ENCODE assay signal across 8 mouse cellular contexts in the genomic region with DNA sequence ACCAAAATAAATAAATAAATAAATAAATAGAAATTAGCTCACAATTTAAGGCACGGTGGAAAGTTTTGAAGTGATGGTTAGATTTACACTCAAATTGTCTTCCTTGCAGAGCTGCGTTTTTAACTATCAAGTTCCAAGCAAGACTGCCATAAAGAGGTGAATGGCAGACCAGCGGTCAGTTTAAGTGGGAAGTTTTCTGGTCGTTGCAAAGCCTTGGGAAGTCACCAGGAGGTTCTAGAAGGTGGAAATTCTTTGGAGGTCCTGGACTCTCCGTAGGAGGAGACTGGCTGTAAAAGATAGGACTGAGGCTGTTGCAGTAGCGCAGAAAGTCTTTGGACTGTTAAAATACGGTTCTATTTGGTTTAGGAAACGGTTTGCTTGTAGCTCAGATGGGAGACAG. TPM values are rescaled to one million over a fixed set of nuclear protein-coding genes. Genes with fewer than 3 reads are reported as not detected.
A peak's percentile ranks its signal among the peaks of the same experiment; 100 is the strongest.
DNase-seq lines count a peak whose midpoint lies in the region; ATAC-seq and TF ChIP-seq lines count a peak whose summit lies in the region.

No protein-coding gene starts in this region.

- peak overlapping the region; percentile 56 for H3K27ac ChIP-seq in testis, adult 2 months (ENCODE audit: control insufficient read depth, insufficient read depth, low read depth, low read length)
- H3K27ac ChIP-seq in liver, embryonic 12.5 days: peak overlapping the region; percentile 90
- peak overlapping the region; percentile 96 for H3K27ac ChIP-seq in stomach, embryonic 16.5 days (ENCODE audit: low read length)

- no peak for TF ChIP-seq POLR2A in testis, adult 2 months (IDR thresholded peaks at IDR 0.05; ENCODE audit: control insufficient read depth, low read depth, low read length)

- H3K9me3 ChIP-seq in liver, embryonic 12.5 days (replicated peaks): 0 out of 2 replicates have a peak, but pooled peaks cover 6% of the 10 kb centered on the region
- no peaks in the 10 kb centered on the region for H3K9me3 ChIP-seq in stomach, embryonic 16.5 days (replicated peaks; ENCODE audit: control insufficient read depth, low read length)

- no peaks in the 10 kb centered on the region for H3K27me3 ChIP-seq in testis, adult 2 months (ENCODE audit: control insufficient read depth, insufficient read depth, low read length)
- no peaks in the 10 kb centered on the region for H3K27me3 ChIP-seq in liver, embryonic 12.5 days (replicated peaks)
- H3K27me3 ChIP-seq in stomach, embryonic 16.5 days (ENCODE audit: control insufficient read depth, insufficient read depth, low read length): no peaks in the 10 kb centered on the region

- peak overlapping the region; percentile 96 for H3K4me2 ChIP-seq in liver, embryonic 12.5 days
- peak overlapping the region; percentile 95 for H3K4me2 ChIP-seq in stomach, embryonic 16.5 days (ENCODE audit: low read depth, low read length)

- peak; percentile 34 for DNase-seq in embryo, embryonic 10 days (ENCODE audit: low spot score)
- DNase-seq in embryo, embryonic 11 days: no peak
- DNase-seq in testis, postnatal 14 days (ENCODE audit: low spot score): no peak
- DNase-seq in spleen, postnatal 4 days (ENCODE audit: low spot score in 2 of 2): no peak
- DNase-seq in layer of hippocampus, adult 8-10 months (ENCODE audit: low spot score in 2 of 2): no peak

- peak overlapping the region; percentile 86 for H3K4me3 ChIP-seq in testis, adult 2 months (ENCODE audit: control insufficient read depth, low read depth, low read length)
- peak overlapping the region; percentile 80 for H3K4me3 ChIP-seq in liver, embryonic 12.5 days
- H3K4me3 ChIP-seq in stomach, embryonic 16.5 days (replicated peaks; ENCODE audit: low read length): peak overlapping the region; percentile 85

- H3K36me3 ChIP-seq in testis, adult 2 months (ENCODE audit: control insufficient read depth, insufficient read depth, low read length): no peaks in the 10 kb centered on the region
- H3K36me3 ChIP-seq in liver, embryonic 12.5 days: peaks cover 22% of the 10 kb centered on the region
- H3K36me3 ChIP-seq in stomach, embryonic 16.5 days (ENCODE audit: control insufficient read depth, insufficient read depth, low read length): peaks cover 19% of the 10 kb centered on the region

- peaks cover 10% of the 10 kb centered on the region for H3K4me1 ChIP-seq in testis, adult 2 months (ENCODE audit: control insufficient read depth, insufficient read depth, low read length)
- peaks cover 39% of the 10 kb centered on the region for H3K4me1 ChIP-seq in liver, embryonic 12.5 days
- peaks cover 16% of the 10 kb centered on the region for H3K4me1 ChIP-seq in stomach, embryonic 16.5 days (ENCODE audit: control insufficient read depth, insufficient read depth, low read length)

- peak overlapping the region; percentile 87 for H3K9ac ChIP-seq in liver, embryonic 12.5 days
- peak overlapping the region; percentile 86 for H3K9ac ChIP-seq in stomach, embryonic 16.5 days (ENCODE audit: low read length)

- 6% methylated on average over 8 of the region's 8 CpGs for WGBS in liver, embryonic 12.5 days (ENCODE audit: insufficient replicate concordance)
- WGBS in stomach, embryonic 16.5 days: 6% methylated on average over 8 of the region's 8 CpGs

- TF ChIP-seq CTCF in testis, adult 2 months (IDR thresholded peaks at IDR 0.05; ENCODE audit: control insufficient read depth, insufficient read depth, insufficient replicate concordance, low read depth, low read length): no peak

- no peak; the same call in 1 of the 2 replicates for ATAC-seq in liver, embryonic 12.5 days
- ATAC-seq in stomach, embryonic 16.5 days (ENCODE audit: insufficient read depth, low FRiP score): no peak

RNA-seq across cellular contexts. Expression of a gene that starts 0.5 kb away (rescaled TPM):
- 39.7 and 46.5 TPM in 2 replicates for polyA plus RNA-seq in testis, adult 2 months (2012; rRNA removed)
- polyA plus RNA-seq in liver, embryonic 12.5 days (2016; fragmentation: Nextera tagmentation; extraction: Ambion mirVana): 25.7 and 26.9 TPM in 2 replicates
- 42.4 and 51.4 TPM in 2 replicates for polyA plus RNA-seq in stomach, embryonic 16.5 days (2015; fragmentation: Nextera tagmentation; extraction: Ambion mirVana)
- 10 to 100 TPM; 83.5 to 97.9 (median 89.6) TPM for total RNA-seq in layer of hippocampus, adult 8-10 months (2022)

RNA-seq across cellular contexts. Expression of a gene that starts 6.8 kb away (rescaled TPM):
- 3.8 and 3.9 TPM in 2 replicates for polyA plus RNA-seq in testis, adult 2 months (2012; rRNA removed)
- 7.9 and 8.1 TPM in 2 replicates for polyA plus RNA-seq in liver, embryonic 12.5 days (2016; fragmentation: Nextera tagmentation; extraction: Ambion mirVana)
- polyA plus RNA-seq in stomach, embryonic 16.5 days (2015; fragmentation: Nextera tagmentation; extraction: Ambion mirVana): 32.1 and 32.4 TPM in 2 replicates
- total RNA-seq in layer of hippocampus, adult 8-10 months (2022): 10 to 100 TPM; 27.6 to 32.1 (median 28.0) TPM

RNA-seq across cellular contexts. Expression of a gene that starts 15.4 kb away (rescaled TPM):
- 12.4 and 17.8 TPM in 2 replicates for polyA plus RNA-seq in testis, adult 2 months (2012; rRNA removed)
- 14.7 and 17.1 TPM in 2 replicates for polyA plus RNA-seq in liver, embryonic 12.5 days (2016; fragmentation: Nextera tagmentation; extraction: Ambion mirVana)
- polyA plus RNA-seq in stomach, embryonic 16.5 days (2015; fragmentation: Nextera tagmentation; extraction: Ambion mirVana): 36.0 and 37.6 TPM in 2 replicates
- total RNA-seq in layer of hippocampus, adult 8-10 months (2022): 100 to 1,000 TPM in 1 of 4 experiments, 10 to 100 TPM in 3; 66.7 to 102 (median 88.9) TPM

RNA-seq across cellular contexts. Expression of a gene that starts 29.1 kb away (rescaled TPM):
- 72.2 and 114 TPM in 2 replicates for polyA plus RNA-seq in testis, adult 2 months (2012; rRNA removed)
- 0.08 TPM in 1 of 2 replicates, not detected in the other for polyA plus RNA-seq in liver, embryonic 12.5 days (2016; fragmentation: Nextera tagmentation; extraction: Ambion mirVana)
- not detected in 2 replicates for polyA plus RNA-seq in stomach, embryonic 16.5 days (2015; fragmentation: Nextera tagmentation; extraction: Ambion mirVana)
- total RNA-seq in layer of hippocampus, adult 8-10 months (2022): under 1 TPM in 2 of 4 experiments, not detected in 2; 0.49 to 0.52 TPM

RNA-seq across cellular contexts. Expression of a gene that starts 32.3 kb away (rescaled TPM):
- polyA plus RNA-seq in testis, adult 2 months (2012; rRNA removed): 47.9 and 51.1 TPM in 2 replicates
- 3.4 and 3.6 TPM in 2 replicates for polyA plus RNA-seq in liver, embryonic 12.5 days (2016; fragmentation: Nextera tagmentation; extraction: Ambion mirVana)
- polyA plus RNA-seq in stomach, embryonic 16.5 days (2015; fragmentation: Nextera tagmentation; extraction: Ambion mirVana): 10.8 and 12.1 TPM in 2 replicates
- total RNA-seq in layer of hippocampus, adult 8-10 months (2022): 1 to 10 TPM in 2 of 4 experiments, under 1 TPM in 2; 0.70 to 2.1 (median 1.1) TPM
